Mouse (Mus musculus): ENCODE data around the gene Uchl5.

DNA sequence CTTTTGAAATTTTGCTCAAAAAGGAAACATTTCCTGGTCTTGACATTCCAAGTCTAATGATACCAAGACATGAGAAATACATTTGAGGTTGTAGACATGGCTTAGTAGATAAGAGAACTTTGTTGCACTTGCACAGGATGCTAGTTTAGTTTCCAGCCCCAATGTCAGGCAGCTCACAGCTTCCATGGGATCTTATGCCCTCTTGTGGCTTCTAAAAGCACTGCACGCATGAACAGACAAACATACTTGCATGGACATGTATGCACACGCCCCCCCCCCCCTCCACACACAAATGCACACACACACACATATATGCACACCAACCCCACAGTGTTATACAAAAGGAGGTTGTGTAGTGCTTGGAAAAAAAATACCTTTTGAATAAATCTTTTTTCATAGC lies 46.2 kb upstream of the Uchl5 start:
- no peak for TF ChIP-seq POLR2A (IDR thresholded peaks at IDR 0.05; ENCODE audit: borderline replicate concordance, extremely low read depth, low read depth, low read length)
- TF ChIP-seq CTCF (IDR thresholded peaks at IDR 0.05; ENCODE audit: insufficient read depth, low read length) = 0 out of 2 replicates have a peak, but pooled peaks have one; percentile 14

Measured in lung, adult 2 months (tissue).